23 mouse cellular contexts compared by ENCODE assay signal in the genomic region with DNA sequence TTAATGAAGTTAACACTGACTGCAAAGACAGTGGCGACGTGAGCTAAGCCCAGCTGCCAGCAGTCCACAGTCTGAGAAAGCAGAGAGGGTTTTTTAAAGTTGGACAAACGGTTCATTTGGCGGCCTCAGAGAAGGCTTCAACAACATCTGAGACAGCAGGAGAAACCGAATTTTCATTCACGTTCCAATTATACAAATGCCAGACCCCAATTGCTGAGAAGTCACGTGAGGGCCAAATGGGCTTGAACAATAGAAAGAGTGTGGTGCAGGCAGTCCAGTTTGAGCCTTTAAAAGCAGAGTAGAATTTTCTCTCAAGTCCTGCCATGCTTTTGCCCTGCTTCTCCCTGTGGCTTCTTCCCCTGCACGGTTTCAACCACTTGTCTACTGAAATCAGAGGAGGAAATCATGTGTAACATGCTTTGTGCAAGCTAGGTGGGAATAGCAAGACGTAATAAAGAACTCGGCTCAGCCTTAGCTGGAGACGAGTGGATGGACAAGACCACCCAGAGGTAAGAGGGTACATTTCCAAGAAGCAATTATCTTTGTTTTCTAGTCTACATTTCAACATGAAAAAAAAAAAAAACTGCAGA. TPM values are rescaled to one million over a fixed set of nuclear protein-coding genes. Genes with fewer than 3 reads are reported as not detected.
A peak's percentile ranks its signal among the peaks of the same experiment; 100 is the strongest.
DNase-seq lines count a peak whose midpoint lies in the region; TF ChIP-seq lines count a peak whose summit lies in the region.
"Had no signal": no experiment of that assay in that cellular context is flagged by ENCODE, and none has a peak within 500 bp of the region (broad histone marks: within the 10 kb centered on the region; RNA-seq: fewer than 3 reads in every experiment).

No protein-coding gene starts in this region.

- no peaks in the 10 kb centered on the region for H3K36me3 ChIP-seq in C2C12 (ENCODE audit: control insufficient read depth, insufficient read depth)
- no peaks in the 10 kb centered on the region for H3K36me3 ChIP-seq in myocyte (ENCODE audit: control insufficient read depth, insufficient read depth)
- H3K36me3 ChIP-seq: forebrain, embryonic 15.5 days; heart, embryonic 10.5 days; heart, embryonic 15.5 days; hindbrain, embryonic 13.5 days; liver, embryonic 13.5 days; midbrain, embryonic 15.5 days had no signal

- H3K79me2 ChIP-seq in C2C12 (ENCODE audit: control insufficient read depth, insufficient read depth) (no peaks in the 10 kb centered on the region), myocyte (ENCODE audit: control insufficient read depth, insufficient read depth) (no peaks in the 10 kb centered on the region)

- H3K4me2 ChIP-seq in myocyte (ENCODE audit: low read depth) = no peak overlapping the region
- H3K4me2 ChIP-seq: forebrain, embryonic 15.5 days; heart, embryonic 15.5 days; hindbrain, embryonic 13.5 days; liver, embryonic 13.5 days; midbrain, embryonic 15.5 days had no signal

- H3K27me3 ChIP-seq in C2C12 (ENCODE audit: control insufficient read depth, insufficient read depth, insufficient read length) (peaks cover 9% of the 10 kb centered on the region), myocyte (ENCODE audit: control insufficient read depth, insufficient read depth, insufficient read length) (peaks cover 12% of the 10 kb centered on the region)
- H3K27me3 ChIP-seq: forebrain, embryonic 15.5 days; heart, embryonic 15.5 days; hindbrain, embryonic 13.5 days; liver, embryonic 13.5 days; midbrain, embryonic 15.5 days had no signal

- H3K4me3 ChIP-seq in C2C12 (ENCODE audit: insufficient read depth, poor library complexity, severe bottlenecking) (no peak overlapping the region), myocyte (no peak overlapping the region)
- H3K4me3 ChIP-seq: forebrain, embryonic 15.5 days; heart, embryonic 10.5 days; heart, embryonic 15.5 days; hindbrain, embryonic 13.5 days; layer of hippocampus, adult 2 months; left cerebral cortex, adult 2 months; liver, embryonic 13.5 days; midbrain, embryonic 15.5 days had no signal

- DNase-seq in heart, adult 11 months = peak; percentile 83
- no peak for DNase-seq in heart, adult 9 months (ENCODE audit: low spot score in 2 of 2)
- DNase-seq in brain, embryonic 14.5 days (ENCODE audit: low read depth) = peak; percentile 66
- DNase-seq in left cerebral cortex, adult 9 months (ENCODE audit: low spot score in 2 of 2) = no peak
- no peak for DNase-seq in right cerebral cortex, postnatal 36 days (ENCODE audit: low spot score in 2 of 2)
- DNase-seq: adrenal gland, adult 8-10 months; cerebellum, adult 9-10 months; cerebellum, postnatal 36 days; embryo, embryonic 11 days; gastrocnemius, postnatal 10 days; kidney, adult 11 months; left cerebral cortex, postnatal 4 days; liver, embryonic 13.5 days; lung, adult 18-20 months had no signal

- H3K79me3 ChIP-seq in C2C12 (ENCODE audit: low read depth) = no peaks in the 10 kb centered on the region

- no peak for TF ChIP-seq CTCF in C2C12 (IDR thresholded peaks at IDR 0.05; ENCODE audit: control insufficient read depth, insufficient read depth, insufficient read length)
- TF ChIP-seq CTCF in brain, embryonic 14.5 days (IDR thresholded peaks at IDR 0.05; ENCODE audit: borderline replicate concordance, extremely low read depth, insufficient read depth, insufficient read length) = no peak

- no peak overlapping the region for H3ac ChIP-seq in C2C12 (ENCODE audit: control insufficient read depth, insufficient read length, low read depth)
- H3ac ChIP-seq in myocyte (ENCODE audit: control insufficient read depth, insufficient read length) = no peak overlapping the region

- TF ChIP-seq POLR2A in brain, embryonic 14.5 days (IDR thresholded peaks at IDR 0.05; ENCODE audit: borderline replicate concordance, extremely low read depth, insufficient read depth, insufficient read length, poor library complexity, severe bottlenecking) = no peak
- TF ChIP-seq POLR2A in myocyte (IDR thresholded peaks at IDR 0.05; ENCODE audit: insufficient read length, low read depth) = no peak

TF ChIP-seq in C2C12, 6 proteins besides CTCF, POLR2A, EP300 and RAD21:
- TF ChIP-seq MYOG (IDR thresholded peaks at IDR 0.05; ENCODE audit: control insufficient read depth, extremely low read depth, insufficient read length) (no peak), USF1 (IDR thresholded peaks at IDR 0.05; ENCODE audit: low read depth) (peak; percentile 22)

TF ChIP-seq in myocyte, 11 proteins besides CTCF, POLR2A, EP300 and RAD21:
- peak; percentile 3 for TF ChIP-seq USF1 (IDR thresholded peaks at IDR 0.05; ENCODE audit: low read depth)
- TF ChIP-seq REST (IDR thresholded peaks at IDR 0.05; ENCODE audit: insufficient read depth, insufficient read length) = no peak
- no peak for TF ChIP-seq MAX (IDR thresholded peaks at IDR 0.05; ENCODE audit: low read depth)
- no peak for TF ChIP-seq TCF12 (IDR thresholded peaks at IDR 0.05; ENCODE audit: insufficient read depth, poor library complexity, severe bottlenecking)

RNA-seq across cellular contexts. Expression of a gene that starts 46.1 kb away (rescaled TPM):
- polyA plus RNA-seq in C2C12 (2012; fragmentation: generic; extraction: Trizol) = 3.2 TPM
- 28.7 and 47.3 TPM in 2 replicates for polyA plus RNA-seq in brain, embryonic 14.5 days (2012; rRNA removed)
- 10.1 TPM for polyA plus RNA-seq in myocyte (2012; fragmentation: generic; extraction: Trizol)

Comparison
In these comparisons a context has a peak if more than half of its experiments do, and no peak if none do; other contexts are left out.
1. DNase-seq: peak in heart, adult 11 months (single experiment) and brain, embryonic 14.5 days (single experiment); none in heart, adult 9 months (0 of 2), left cerebral cortex, adult 9 months (0 of 2) and right cerebral cortex, postnatal 36 days (0 of 2).